Mouse (Mus musculus): Measurements from ENCODE around the gene Hist2h3c2. TPM values are rescaled to one million over a fixed set of nuclear protein-coding genes. Genes with fewer than 3 reads are reported as not detected.
"Not testable (repeated sequence)": the region's sequence is repeated elsewhere in the genome, so short reads cannot be mapped to it uniquely, and the experiment has no call there.

Hist2h3c2 gene
- polyA plus RNA-seq, 1 experiment from 2014 or later = 9.1 TPM

GRCm38 (mm10) chr3:96250890-96251289, 12.0 kb upstream of the Hist2h3c2 start:
- Histone ChIP-seq H3K4me1 (ENCODE audit: control insufficient read depth, insufficient read depth, low read length) (peaks cover 4% of the 10 kb centered on the region; the same call in 1 of the 2 replicates), H3K4me2 (ENCODE audit: low read length) (no peak overlapping the region), H3K4me3 (ENCODE audit: low read depth, low read length) (no peak overlapping the region), H3K9ac (ENCODE audit: low read length) (no peak overlapping the region), H3K36me3 (ENCODE audit: control insufficient read depth, insufficient read depth, low read length) (no peaks in the 10 kb centered on the region), H3K27me3 (replicated peaks; ENCODE audit: control insufficient read depth, insufficient read depth, low read length) (no peaks in the 10 kb centered on the region), H3K9me3 (replicated peaks; ENCODE audit: control insufficient read depth, low read length) (no peaks in the 10 kb centered on the region), H3K27ac (ENCODE audit: low read depth, low read length) (no peak overlapping the region)
- DNase-seq (ENCODE audit: low spot score) (no peak), ATAC-seq (no peak)
- 69% methylated on average over 3 of the region's 3 CpGs for WGBS

- Histone ChIP-seq H3K27me3 (replicated peaks; ENCODE audit: control insufficient read depth, insufficient read depth, low read length) (no peaks in the 10 kb centered on the region), H3K4me2 (ENCODE audit: low read length) (peak overlapping the region; percentile 40; the same call in 1 of the 2 replicates), H3K9me3 (replicated peaks; ENCODE audit: control insufficient read depth, low read length) (no peaks in the 10 kb centered on the region), H3K27ac (ENCODE audit: low read depth, low read length) (no peak overlapping the region), H3K4me1 (ENCODE audit: control insufficient read depth, insufficient read depth, low read length) (peaks cover 11% of the 10 kb centered on the region; the same call in 1 of the 2 replicates), H3K36me3 (ENCODE audit: control insufficient read depth, insufficient read depth, low read length) (no peaks in the 10 kb centered on the region), H3K9ac (ENCODE audit: low read length) (no peak overlapping the region), H3K4me3 (ENCODE audit: low read depth, low read length) (no peak overlapping the region)
- WGBS = 52% methylated on average over 4 of the region's 4 CpGs
- no peak for ATAC-seq
- no peak for DNase-seq (ENCODE audit: low spot score)
These were observed 10.1 kb upstream of the Hist2h3c2 start for GRCm38 (mm10) chr3:96249034-96249345.

- DNase-seq (ENCODE audit: low spot score) (no peak), ATAC-seq (no peak)
- Histone ChIP-seq H3K4me1 (ENCODE audit: control insufficient read depth, insufficient read depth, low read length) (peaks cover 14% of the 10 kb centered on the region; the same call in 1 of the 2 replicates), H3K36me3 (ENCODE audit: control insufficient read depth, insufficient read depth, low read length) (no peaks in the 10 kb centered on the region), H3K27me3 (replicated peaks; ENCODE audit: control insufficient read depth, insufficient read depth, low read length) (no peaks in the 10 kb centered on the region), H3K4me2 (ENCODE audit: low read length) (peak overlapping the region; percentile 40), H3K4me3 (ENCODE audit: low read depth, low read length) (peak overlapping the region; percentile 34), H3K9me3 (replicated peaks; ENCODE audit: control insufficient read depth, low read length) (no peaks in the 10 kb centered on the region), H3K9ac (ENCODE audit: low read length) (peak overlapping the region; percentile 67), H3K27ac (ENCODE audit: low read depth, low read length) (no peak overlapping the region)
- WGBS = 54% methylated on average over 6 of the region's 6 CpGs
These were observed 9.5 kb upstream of the Hist2h3c2 start for GRCm38 (mm10) chr3:96248141-96249033.

GRCm38 (mm10) chr3:96247356-96248140, 8.6 kb upstream of the Hist2h3c2 start:
- peak overlapping the region; percentile 34 for H3K4me3 ChIP-seq (ENCODE audit: low read depth, low read length)
- H3K4me1 ChIP-seq (ENCODE audit: control insufficient read depth, insufficient read depth, low read length) = peaks cover 14% of the 10 kb centered on the region; the same call in 1 of the 2 replicates
- no peak for DNase-seq (ENCODE audit: low spot score)
- peak overlapping the region; percentile 67 for H3K9ac ChIP-seq (ENCODE audit: low read length)
- ATAC-seq = no peak
- 0 out of 2 replicates have a peak overlapping the region, but pooled peaks have one; percentile 44 for H3K27ac ChIP-seq (ENCODE audit: low read depth, low read length)
- H3K9me3 ChIP-seq (replicated peaks; ENCODE audit: control insufficient read depth, low read length) = no peaks in the 10 kb centered on the region
- H3K4me2 ChIP-seq (ENCODE audit: low read length) = peak overlapping the region; percentile 40
- 2% methylated on average over 11 of the region's 11 CpGs for WGBS
- H3K36me3 ChIP-seq (ENCODE audit: control insufficient read depth, insufficient read depth, low read length) = no peaks in the 10 kb centered on the region
- H3K27me3 ChIP-seq (replicated peaks; ENCODE audit: control insufficient read depth, insufficient read depth, low read length) = no peaks in the 10 kb centered on the region

GRCm38 (mm10) chr3:96246427-96246856, 7.5 kb upstream of the Hist2h3c2 start, which contains the start of gene Hist2h3c1:
TSS of gene Hist2h3c1 (plus strand) at chr3:96246685.
- not testable (repeated sequence) for DNase-seq (ENCODE audit: low spot score); H3K36me3 ChIP-seq (ENCODE audit: control insufficient read depth, insufficient read depth, low read length); H3K27me3 ChIP-seq (replicated peaks; ENCODE audit: control insufficient read depth, insufficient read depth, low read length); H3K9me3 ChIP-seq (replicated peaks; ENCODE audit: control insufficient read depth, low read length)
- ATAC-seq = peak; percentile 88
- peak within 1 kb of the TSS; percentile 67 for H3K9ac ChIP-seq (ENCODE audit: low read length)
- H3K4me2 ChIP-seq (ENCODE audit: low read length) = peak within 1 kb of the TSS; percentile 40
- H3K4me1 ChIP-seq (ENCODE audit: control insufficient read depth, insufficient read depth, low read length) = peaks cover 14% of the 10 kb centered on the region; the same call in 1 of the 2 replicates
- 0% methylated on average over 5 of the region's 47 CpGs for WGBS
- H3K4me3 ChIP-seq (ENCODE audit: low read depth, low read length) = peak within 1 kb of the TSS; percentile 34
- H3K27ac ChIP-seq (ENCODE audit: low read depth, low read length) = peak within 1 kb of the TSS; percentile 58; the same call in 1 of the 2 replicates

- peak overlapping the region; percentile 58; the same call in 1 of the 2 replicates for H3K27ac ChIP-seq (ENCODE audit: low read depth, low read length)
- H3K4me2 ChIP-seq (ENCODE audit: low read length) = peak overlapping the region; percentile 40
- H3K4me3 ChIP-seq (ENCODE audit: low read depth, low read length) = peak overlapping the region; percentile 22; the same call in 1 of the 2 replicates
- not testable (repeated sequence) for DNase-seq (ENCODE audit: low spot score); ATAC-seq; H3K9ac ChIP-seq (ENCODE audit: low read length); H3K9me3 ChIP-seq (replicated peaks; ENCODE audit: control insufficient read depth, low read length); H3K36me3 ChIP-seq (ENCODE audit: control insufficient read depth, insufficient read depth, low read length); H3K27me3 ChIP-seq (replicated peaks; ENCODE audit: control insufficient read depth, insufficient read depth, low read length)
- H3K4me1 ChIP-seq (ENCODE audit: control insufficient read depth, insufficient read depth, low read length) = peaks cover 14% of the 10 kb centered on the region; the same call in 1 of the 2 replicates
- WGBS = 1% methylated on average over 10 of the region's 21 CpGs
These were observed 7.1 kb upstream of the Hist2h3c2 start for GRCm38 (mm10) chr3:96246018-96246417.

- H3K27me3 ChIP-seq (replicated peaks; ENCODE audit: control insufficient read depth, insufficient read depth, low read length); H3K9me3 ChIP-seq (replicated peaks; ENCODE audit: control insufficient read depth, low read length); H3K36me3 ChIP-seq (ENCODE audit: control insufficient read depth, insufficient read depth, low read length): not testable (repeated sequence)
- DNase-seq (ENCODE audit: low spot score) = peak; percentile 68
- Histone ChIP-seq H3K27ac (ENCODE audit: low read depth, low read length) (peak within 1 kb of the TSS; percentile 94), H3K9ac (ENCODE audit: low read length) (peak within 1 kb of the TSS; percentile 79), H3K4me2 (ENCODE audit: low read length) (peak within 1 kb of the TSS; percentile 69), H3K4me1 (ENCODE audit: control insufficient read depth, insufficient read depth, low read length) (peaks cover 17% of the 10 kb centered on the region; the same call in 1 of the 2 replicates), H3K4me3 (ENCODE audit: low read depth, low read length) (peak within 1 kb of the TSS; percentile 43)
- peak; percentile 90 for ATAC-seq
- WGBS = 0% methylated on average over 29 of the region's 88 CpGs
These were observed 6.3 kb upstream of the Hist2h3c2 start, which contains the start of gene Hist2h2aa1 for GRCm38 (mm10) chr3:96245003-96245886. TSS of gene Hist2h2aa1 (plus strand) at chr3:96245497.

All from forebrain, embryonic 14.5 days (tissue).